Mouse (Mus musculus): ENCODE data around the gene Olfr444.

Olfr444 gene

DNA sequence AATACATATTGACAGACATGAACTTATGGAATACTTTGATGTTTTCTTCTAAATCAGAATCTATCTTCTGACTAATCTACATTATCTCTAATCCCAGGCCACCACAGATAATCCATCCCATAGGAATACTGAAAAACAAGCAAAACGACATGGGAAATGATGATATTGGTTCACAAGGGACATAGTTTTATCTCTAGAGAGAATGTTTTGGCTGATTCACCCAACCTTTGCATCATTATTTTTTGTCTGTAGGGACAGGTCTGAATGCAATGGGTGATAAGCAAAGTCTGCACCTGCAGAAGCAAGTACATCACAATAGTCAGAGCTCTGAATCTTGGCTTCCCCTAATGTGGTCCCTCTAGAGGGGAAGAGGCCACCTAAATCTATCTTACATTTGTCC lies at the start of gene Olfr444:
Olfr444 (plus strand) TSS at position 301 of the 400 bp plus-strand sequence.
- no peak for DNase-seq

DNA sequence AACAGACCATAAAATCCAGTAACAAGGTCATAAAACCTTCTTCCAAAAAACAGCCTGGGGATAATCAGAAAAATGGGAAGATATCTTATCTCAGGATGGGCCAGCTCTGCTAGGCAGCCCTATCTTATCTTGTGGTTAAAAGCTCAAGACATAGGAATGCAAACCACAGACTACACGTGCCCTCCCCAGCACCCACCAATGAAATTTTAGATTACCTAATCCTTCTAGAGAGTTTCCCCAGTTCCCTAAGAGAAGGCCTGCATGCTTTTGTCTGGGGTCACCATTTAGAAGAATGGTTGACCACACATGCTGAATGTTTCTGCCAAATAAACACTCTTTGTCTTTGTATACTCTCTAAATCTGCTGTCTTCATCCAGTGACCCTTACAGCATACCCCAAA lies 48.5 kb upstream of the Olfr444 start:
- no peak for DNase-seq

DNA sequence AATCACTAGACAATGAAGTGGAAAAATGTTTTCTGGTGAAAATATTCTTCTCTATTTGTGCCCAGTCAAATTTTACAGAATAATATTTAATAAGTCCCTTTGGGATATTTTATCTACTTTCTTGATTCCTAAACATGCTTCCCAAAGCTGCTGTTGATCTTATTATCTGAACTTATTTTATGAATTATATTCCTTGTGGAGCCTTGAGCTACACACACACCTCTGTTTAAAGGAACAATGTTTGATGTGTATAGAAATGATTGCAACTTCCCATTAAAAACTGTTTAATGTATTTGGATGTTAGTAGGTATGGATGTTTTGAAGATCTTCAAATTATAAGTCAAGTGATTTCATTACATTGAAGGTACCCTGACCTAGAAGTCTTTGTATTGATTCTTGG lies 40.3 kb upstream of the Olfr444 start, which contains the start of gene Olfr447:
Olfr447 (plus strand) TSS at position 301 of the 400 bp plus-strand sequence.
- no peak for DNase-seq

DNA sequence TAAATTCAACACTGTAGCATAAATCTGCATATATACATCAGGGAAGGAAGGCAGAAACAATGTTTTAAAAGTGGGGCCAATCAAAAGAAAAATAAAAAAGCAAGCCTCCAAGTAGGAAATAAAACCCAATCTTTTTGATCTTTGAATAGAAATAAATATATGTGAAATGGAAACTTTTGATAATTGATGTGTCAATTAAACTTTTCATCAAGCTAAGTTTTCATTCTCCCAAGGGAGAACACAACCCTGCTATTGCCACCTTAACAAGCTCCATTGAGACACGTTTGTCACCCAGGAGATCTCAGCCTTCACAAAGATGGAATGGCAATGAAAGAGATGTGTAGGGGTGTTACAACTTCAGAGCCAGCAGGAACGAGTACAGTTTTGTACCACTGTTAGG lies 27.8 kb upstream of the Olfr444 start, which contains the start of gene Olfr446:
Olfr446 (plus strand) TSS at position 301 of the 400 bp plus-strand sequence.
- DNase-seq, result no peak

DNA sequence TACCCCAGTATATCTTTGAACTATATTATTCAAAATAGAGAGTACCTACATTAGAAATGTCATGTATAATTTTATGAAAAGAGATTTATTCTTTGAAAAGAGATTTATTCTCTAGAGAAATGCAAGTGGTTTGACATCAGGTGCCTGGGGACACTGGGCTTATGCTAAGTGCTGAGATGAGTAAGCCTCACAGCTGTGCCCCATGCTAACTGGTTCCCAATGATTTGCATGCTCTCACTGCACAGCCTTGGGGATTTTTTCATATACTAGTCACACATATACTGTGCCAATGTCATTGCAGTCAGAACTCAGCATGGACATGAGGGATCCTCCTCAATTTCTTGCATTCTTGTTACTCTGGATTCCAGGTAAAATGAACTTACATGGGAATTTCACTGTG lies 31.5 kb downstream of the Olfr444 start:
- DNase-seq, result no peak
